Mouse (Mus musculus): ENCODE measurements around the gene Tshz2. TPM values are rescaled to one million over a fixed set of nuclear protein-coding genes. Genes with fewer than 3 reads are reported as not detected.

Gene Tshz2
- polyA plus RNA-seq, 1 experiment: not detected

DNA sequence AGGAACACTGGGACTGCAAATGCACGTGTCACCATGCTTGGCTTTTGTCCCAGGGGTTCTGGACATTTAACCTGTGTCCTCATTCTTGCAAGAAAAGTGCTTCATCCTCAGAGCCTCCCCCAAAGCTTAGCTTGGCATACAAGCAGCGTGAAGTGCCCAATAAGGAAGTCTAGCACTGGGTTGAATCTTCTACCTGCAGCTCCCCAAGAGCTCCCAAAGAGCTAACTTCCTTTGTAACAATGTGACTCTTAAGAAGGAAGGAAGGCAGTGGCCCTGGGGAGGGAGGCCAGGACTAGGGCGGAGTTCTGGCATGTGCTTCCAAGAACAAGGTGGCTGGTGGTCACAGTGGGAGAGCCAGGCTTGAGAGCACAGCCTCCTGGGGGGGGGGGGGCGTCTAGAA, 18.1 kb upstream of the Tshz2 start:
- Histone ChIP-seq H3K79me2 (ENCODE audit: control insufficient read depth, insufficient read depth) (no peaks in the 10 kb centered on the region), H3K27me3 (ENCODE audit: control insufficient read depth, insufficient read depth, insufficient read length) (no peaks in the 10 kb centered on the region), H3ac (ENCODE audit: control insufficient read depth, insufficient read length, low read depth) (no peak overlapping the region), H3K4me3 (ENCODE audit: insufficient read depth, poor library complexity, severe bottlenecking) (no peak overlapping the region), H3K36me3 (ENCODE audit: control insufficient read depth, insufficient read depth) (no peaks in the 10 kb centered on the region), H3K79me3 (ENCODE audit: low read depth) (no peaks in the 10 kb centered on the region)
- TF ChIP-seq USF1 (IDR thresholded peaks at IDR 0.05; ENCODE audit: low read depth) (no peak), MYOD1 (IDR thresholded peaks at IDR 0.05; ENCODE audit: control insufficient read depth, insufficient read length, low read depth) (no peak), CTCF (IDR thresholded peaks at IDR 0.05; ENCODE audit: control insufficient read depth, insufficient read depth, insufficient read length) (no peak), CEBPB (IDR thresholded peaks at IDR 0.05; ENCODE audit: low read depth) (no peak), FOSL1 (IDR thresholded peaks at IDR 0.05; ENCODE audit: insufficient read depth, low read length, poor library complexity, severe bottlenecking) (no peak), MAX (IDR thresholded peaks at IDR 0.05) (no peak), MYOG (IDR thresholded peaks at IDR 0.05; ENCODE audit: control insufficient read depth, extremely low read depth, insufficient read length) (no peak)

DNA sequence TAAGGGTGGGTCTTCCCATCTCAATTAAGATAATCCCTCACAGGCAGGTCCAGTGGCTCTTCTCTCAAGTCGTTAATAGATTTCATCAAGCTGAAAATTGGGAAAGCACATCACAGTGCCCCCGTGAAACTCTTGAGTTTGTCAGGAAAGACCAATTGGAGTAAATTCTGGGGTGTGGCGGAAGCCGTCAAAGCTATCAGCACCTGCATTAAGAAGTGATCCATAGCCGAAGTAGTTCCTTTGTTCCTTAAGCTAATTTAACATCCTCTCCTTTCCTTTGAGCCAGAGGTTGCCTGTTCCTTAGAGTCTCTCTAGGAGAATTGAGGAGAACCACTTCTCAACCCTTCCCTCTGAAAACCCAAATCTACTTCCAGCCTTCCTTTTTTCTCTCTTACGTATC, 16.8 kb upstream of the Tshz2 start:
- no peak overlapping the region for H3K4me3 ChIP-seq (ENCODE audit: insufficient read depth, poor library complexity, severe bottlenecking)
- no peaks in the 10 kb centered on the region for H3K79me3 ChIP-seq (ENCODE audit: low read depth)
- no peaks in the 10 kb centered on the region for H3K79me2 ChIP-seq (ENCODE audit: control insufficient read depth, insufficient read depth)
- no peak overlapping the region for H3ac ChIP-seq (ENCODE audit: control insufficient read depth, insufficient read length, low read depth)
- TF ChIP-seq MAX (IDR thresholded peaks at IDR 0.05) (no peak), CTCF (IDR thresholded peaks at IDR 0.05; ENCODE audit: control insufficient read depth, insufficient read depth, insufficient read length) (no peak), USF1 (IDR thresholded peaks at IDR 0.05; ENCODE audit: low read depth) (no peak), MYOD1 (IDR thresholded peaks at IDR 0.05; ENCODE audit: control insufficient read depth, insufficient read length, low read depth) (no peak), MYOG (IDR thresholded peaks at IDR 0.05; ENCODE audit: control insufficient read depth, extremely low read depth, insufficient read length) (no peak), CEBPB (IDR thresholded peaks at IDR 0.05; ENCODE audit: low read depth) (no peak), FOSL1 (IDR thresholded peaks at IDR 0.05; ENCODE audit: insufficient read depth, low read length, poor library complexity, severe bottlenecking) (no peak)
- no peaks in the 10 kb centered on the region for H3K27me3 ChIP-seq (ENCODE audit: control insufficient read depth, insufficient read depth, insufficient read length)
- no peaks in the 10 kb centered on the region for H3K36me3 ChIP-seq (ENCODE audit: control insufficient read depth, insufficient read depth)

DNA sequence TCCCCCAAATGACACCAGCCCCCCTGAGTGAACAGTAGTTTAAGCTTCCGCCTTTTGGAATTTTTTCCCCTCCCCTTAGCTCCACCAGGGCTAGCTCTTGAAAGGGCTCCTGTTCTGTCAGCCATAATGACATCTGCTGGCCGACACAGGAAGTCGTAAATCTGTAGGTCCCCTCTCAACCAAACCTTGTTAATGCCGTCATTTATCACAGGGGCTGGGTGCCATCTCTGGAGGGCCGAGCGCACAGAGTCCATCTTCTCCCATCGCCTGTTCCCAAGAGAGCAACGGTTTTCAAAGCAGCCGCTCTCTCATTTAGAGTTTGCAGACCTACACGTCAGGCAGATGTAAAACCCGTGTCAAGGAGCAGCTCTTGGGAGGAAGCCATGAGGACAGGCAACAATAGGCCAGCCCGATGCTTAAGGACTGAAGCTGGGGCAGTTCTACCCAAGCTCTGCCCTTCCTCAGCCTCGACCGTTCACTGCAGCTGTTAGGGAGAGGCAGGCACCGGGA, 11.6 kb upstream of the Tshz2 start:
- Histone ChIP-seq H3K79me2 (ENCODE audit: control insufficient read depth, insufficient read depth) (no peaks in the 10 kb centered on the region), H3K4me3 (ENCODE audit: insufficient read depth, poor library complexity, severe bottlenecking) (no peak overlapping the region), H3K27me3 (ENCODE audit: control insufficient read depth, insufficient read depth, insufficient read length) (no peaks in the 10 kb centered on the region), H3ac (ENCODE audit: control insufficient read depth, insufficient read length, low read depth) (no peak overlapping the region), H3K36me3 (ENCODE audit: control insufficient read depth, insufficient read depth) (no peaks in the 10 kb centered on the region), H3K79me3 (ENCODE audit: low read depth) (no peaks in the 10 kb centered on the region)
- no peak for TF ChIP-seq CTCF (IDR thresholded peaks at IDR 0.05; ENCODE audit: control insufficient read depth, insufficient read depth, insufficient read length)
- no peak for TF ChIP-seq USF1 (IDR thresholded peaks at IDR 0.05; ENCODE audit: low read depth)
- TF ChIP-seq MYOD1 (IDR thresholded peaks at IDR 0.05; ENCODE audit: control insufficient read depth, insufficient read length, low read depth): no peak
- TF ChIP-seq FOSL1 (IDR thresholded peaks at IDR 0.05; ENCODE audit: insufficient read depth, low read length, poor library complexity, severe bottlenecking): no peak
- TF ChIP-seq MAX (IDR thresholded peaks at IDR 0.05): no peak
- TF ChIP-seq CEBPB (IDR thresholded peaks at IDR 0.05; ENCODE audit: low read depth): no peak
- TF ChIP-seq MYOG (IDR thresholded peaks at IDR 0.05; ENCODE audit: control insufficient read depth, extremely low read depth, insufficient read length): no peak

DNA sequence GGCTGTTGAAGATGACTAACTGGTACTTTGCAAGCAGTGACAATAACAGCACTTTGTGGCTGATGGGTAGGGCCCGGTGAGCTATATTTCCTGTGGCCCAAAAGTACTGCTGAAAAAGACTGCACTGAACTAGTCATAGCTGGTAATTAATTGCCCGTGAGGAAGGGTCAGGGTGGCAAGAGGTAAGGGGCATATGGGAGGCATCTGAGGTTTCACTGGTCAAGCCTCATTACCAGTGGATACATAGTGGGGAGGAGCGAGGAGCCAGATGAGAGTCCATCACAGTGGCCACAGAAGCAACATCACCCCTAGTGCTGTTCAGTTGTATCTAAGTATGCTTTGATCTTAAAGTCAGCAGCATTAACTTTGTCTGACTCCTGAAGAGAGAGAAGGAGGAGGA, 2.7 kb upstream of the Tshz2 start:
- no peaks in the 10 kb centered on the region for H3K79me2 ChIP-seq (ENCODE audit: control insufficient read depth, insufficient read depth)
- H3ac ChIP-seq (ENCODE audit: control insufficient read depth, insufficient read length, low read depth): no peak overlapping the region
- H3K36me3 ChIP-seq (ENCODE audit: control insufficient read depth, insufficient read depth): no peaks in the 10 kb centered on the region
- no peak for TF ChIP-seq MYOD1 (IDR thresholded peaks at IDR 0.05; ENCODE audit: control insufficient read depth, insufficient read length, low read depth)
- TF ChIP-seq MYOG (IDR thresholded peaks at IDR 0.05; ENCODE audit: control insufficient read depth, extremely low read depth, insufficient read length): no peak
- TF ChIP-seq MAX (IDR thresholded peaks at IDR 0.05): no peak
- TF ChIP-seq CTCF (IDR thresholded peaks at IDR 0.05; ENCODE audit: control insufficient read depth, insufficient read depth, insufficient read length): no peak
- no peak for TF ChIP-seq FOSL1 (IDR thresholded peaks at IDR 0.05; ENCODE audit: insufficient read depth, low read length, poor library complexity, severe bottlenecking)
- no peak for TF ChIP-seq CEBPB (IDR thresholded peaks at IDR 0.05; ENCODE audit: low read depth)
- no peaks in the 10 kb centered on the region for H3K79me3 ChIP-seq (ENCODE audit: low read depth)
- H3K27me3 ChIP-seq (ENCODE audit: control insufficient read depth, insufficient read depth, insufficient read length): no peaks in the 10 kb centered on the region
- no peak overlapping the region for H3K4me3 ChIP-seq (ENCODE audit: insufficient read depth, poor library complexity, severe bottlenecking)

DNA sequence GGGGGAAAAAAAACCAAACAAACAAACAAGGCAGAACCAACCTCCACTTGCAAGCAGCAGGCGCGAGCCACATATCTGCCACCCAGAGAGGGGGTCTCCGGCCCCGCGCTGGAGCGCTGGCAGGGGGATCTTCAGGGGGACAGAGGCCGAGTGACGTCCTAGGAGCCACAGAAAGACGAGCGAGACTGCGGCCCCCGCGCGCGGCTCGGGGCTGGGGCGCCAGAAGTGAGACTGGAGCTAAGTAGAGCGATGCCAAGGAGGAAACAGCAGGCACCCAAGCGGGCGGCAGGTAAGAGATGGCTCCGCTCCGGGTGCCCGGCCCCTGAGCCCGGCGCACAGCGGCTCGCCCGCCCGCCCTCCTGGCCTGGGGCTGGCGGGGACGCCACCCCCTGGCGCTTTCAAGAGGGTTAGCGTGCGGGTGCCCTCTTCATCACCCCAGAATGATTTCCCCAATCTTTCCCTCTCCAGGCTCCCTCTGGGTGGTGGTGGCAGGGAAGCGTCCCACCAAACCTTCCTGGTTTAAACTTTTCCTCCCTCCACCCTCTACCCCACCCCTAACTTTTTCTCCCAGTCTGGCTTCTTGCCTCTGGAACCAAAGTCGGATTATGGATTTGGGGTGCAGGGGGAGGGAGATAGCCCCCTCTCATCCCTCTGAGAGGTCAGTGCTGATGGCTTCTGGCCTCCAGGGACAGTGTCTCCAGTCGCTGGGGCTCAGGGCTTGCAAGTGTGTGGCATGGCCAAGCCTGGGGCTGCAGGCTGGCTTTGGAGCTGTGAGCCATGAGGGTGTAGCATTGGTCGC, 877 bp downstream of the Tshz2 start:
- H3K4me3 ChIP-seq (ENCODE audit: insufficient read depth, poor library complexity, severe bottlenecking): no peak overlapping the region
- TF ChIP-seq USF1 (IDR thresholded peaks at IDR 0.05; ENCODE audit: low read depth) (no peak), CTCF (IDR thresholded peaks at IDR 0.05; ENCODE audit: control insufficient read depth, insufficient read depth, insufficient read length) (no peak), MAX (IDR thresholded peaks at IDR 0.05) (no peak), MYOD1 (IDR thresholded peaks at IDR 0.05; ENCODE audit: control insufficient read depth, insufficient read length, low read depth) (no peak), CEBPB (IDR thresholded peaks at IDR 0.05; ENCODE audit: low read depth) (no peak)
- H3ac ChIP-seq (ENCODE audit: control insufficient read depth, insufficient read length, low read depth): no peak overlapping the region
- no peaks in the 10 kb centered on the region for H3K79me3 ChIP-seq (ENCODE audit: low read depth)
- H3K27me3 ChIP-seq (ENCODE audit: control insufficient read depth, insufficient read depth, insufficient read length): no peaks in the 10 kb centered on the region
- H3K36me3 ChIP-seq (ENCODE audit: control insufficient read depth, insufficient read depth): no peaks in the 10 kb centered on the region
- H3K79me2 ChIP-seq (ENCODE audit: control insufficient read depth, insufficient read depth): no peaks in the 10 kb centered on the region
